ENCODE assay signal across 1 mouse cellular context in genomic region chr1:130508957-130509350, GRCm38 (mm10).
TF ChIP-seq lines count a peak whose summit lies in the region.

No protein-coding gene starts in this region.

TF ChIP-seq in MEL, 35 proteins besides CTCF, POLR2A, EP300 and RAD21 (continued from another document):
- TF ChIP-seq ELF1 (IDR thresholded peaks at IDR 0.05; ENCODE audit: low read depth, low read length) (no peak), SIN3A (IDR thresholded peaks at IDR 0.05; ENCODE audit: low read length) (no peak)
